Mouse (Mus musculus): ENCODE measurements around the gene A030014E15Rik.

DNA sequence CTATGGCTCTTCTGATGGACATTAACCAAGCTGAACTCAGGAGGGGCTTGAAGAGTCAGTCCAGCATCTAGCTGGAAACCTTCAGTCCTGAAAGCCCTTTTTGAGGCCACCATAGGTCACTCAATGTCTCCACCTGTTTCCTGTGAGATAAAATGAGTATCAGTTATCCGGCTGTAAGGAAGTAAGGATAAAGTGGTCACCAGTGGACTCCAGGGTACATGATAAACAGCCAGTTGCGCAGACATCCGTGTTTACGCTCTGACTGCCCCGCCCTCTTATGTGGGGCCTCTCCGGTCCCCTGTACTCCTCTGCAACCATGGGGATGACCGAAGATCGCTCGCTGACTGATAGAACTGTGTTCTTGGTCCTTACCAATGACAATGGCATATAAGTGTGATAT lies 49.6 kb downstream of the A030014E15Rik start:
- no peak for TF ChIP-seq POLR2A (IDR thresholded peaks at IDR 0.05; ENCODE audit: borderline replicate concordance, extremely low read depth, insufficient read depth, insufficient read length, poor library complexity, severe bottlenecking)
- no peak for TF ChIP-seq CTCF (IDR thresholded peaks at IDR 0.05; ENCODE audit: borderline replicate concordance, extremely low read depth, insufficient read depth, insufficient read length)

Data from brain, embryonic 14.5 days (tissue).